Mouse (Mus musculus): ENCODE data around the gene Capn13. TPM values are rescaled to one million over a fixed set of nuclear protein-coding genes. Genes with fewer than 3 reads are reported as not detected.
"Not testable (repeated sequence)": the region's sequence is repeated elsewhere in the genome, so short reads cannot be mapped to it uniquely, and the experiment has no call there.

Gene Capn13
- total RNA-seq, 2 experiments from 2014 or later = not detected

DNA sequence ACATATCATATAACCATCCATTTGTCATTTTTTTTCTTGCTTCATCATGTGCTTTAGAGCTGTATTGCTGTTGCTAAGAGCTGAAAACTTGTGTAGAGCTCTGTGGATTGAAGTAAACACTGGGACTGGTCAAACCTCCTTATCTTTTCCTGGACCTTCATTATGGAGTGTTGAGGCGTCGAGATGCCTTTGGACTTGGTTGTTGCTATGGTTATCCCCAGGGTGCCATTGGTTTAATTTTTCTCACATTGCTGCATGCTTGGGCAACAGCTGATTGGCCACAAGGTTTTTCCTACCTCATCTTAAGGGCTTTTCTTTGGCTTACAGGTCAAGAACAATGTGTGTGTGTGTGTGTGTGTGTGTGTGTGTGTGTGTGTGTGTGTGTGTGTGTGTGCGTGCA, 107.4 kb downstream of the Capn13 start:
- intact Hi-C loops (cut with DNase I) = no loop called here
- no peak for DNase-seq

DNA sequence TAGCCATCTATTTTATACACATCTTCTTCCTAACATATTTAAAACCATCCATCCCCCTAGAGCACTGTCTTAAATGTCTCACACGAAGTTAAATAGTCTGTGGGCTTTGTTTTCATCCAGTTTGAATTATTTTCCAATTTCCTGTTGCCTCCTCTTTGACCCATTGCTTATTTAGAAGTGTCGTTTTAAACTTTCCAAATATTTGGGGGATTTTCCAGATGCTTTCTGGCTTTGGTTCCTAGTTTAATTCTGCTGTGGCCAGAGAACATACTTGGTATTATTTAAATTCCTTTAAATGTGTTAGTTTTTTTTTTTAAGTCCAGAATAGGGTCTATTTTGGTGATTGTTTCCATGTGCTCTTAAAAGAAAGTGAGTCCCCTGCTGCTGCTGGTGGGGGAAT, 116.4 kb downstream of the Capn13 start:
- DNase-seq = no peak
- intact Hi-C loops (cut with DNase I) = no loop called here

DNA sequence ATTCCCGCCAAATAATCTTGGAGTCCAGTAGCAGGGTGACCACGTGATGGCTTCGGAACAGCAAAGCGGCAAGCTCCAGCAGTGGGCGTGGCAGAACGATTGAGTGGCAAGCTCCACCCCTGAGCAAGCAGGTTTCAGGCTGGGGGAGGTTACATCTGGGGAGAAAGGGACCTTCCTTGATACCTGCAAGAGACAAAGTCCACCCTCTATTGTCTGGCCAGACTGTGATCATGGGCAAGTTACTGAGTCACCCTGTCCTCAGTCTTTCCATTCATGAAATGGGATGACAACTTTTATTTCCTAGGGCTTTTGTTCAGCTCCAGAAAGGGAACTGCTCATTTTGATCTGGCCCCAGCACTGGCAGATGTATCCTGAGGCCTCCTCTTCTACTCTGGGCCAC, 118.0 kb downstream of the Capn13 start:
- intact Hi-C loops (cut with DNase I) = not testable (repeated sequence)

DNA sequence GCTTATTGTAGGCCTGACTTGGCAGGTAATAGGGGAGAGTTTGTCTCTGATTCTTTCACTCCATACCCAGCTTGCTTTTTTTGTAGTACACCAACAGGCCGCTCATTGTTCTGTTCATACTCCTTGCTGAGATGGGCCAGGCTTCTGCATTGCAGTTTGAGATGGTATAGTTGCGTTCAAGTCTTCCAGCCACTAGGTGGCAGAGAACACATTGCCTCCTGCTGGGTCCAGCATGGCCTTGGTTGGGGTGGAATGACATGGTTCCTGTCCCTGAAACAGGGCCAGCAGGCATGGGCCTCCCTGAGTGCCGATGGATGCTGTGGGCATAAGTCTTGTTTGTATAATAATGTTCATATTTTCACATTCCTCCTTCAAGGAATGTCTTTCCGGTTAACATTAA, 122.9 kb downstream of the Capn13 start:
- intact Hi-C loops (cut with DNase I) = no loop called here
- DNase-seq = no peak

More for the DNA sequence above, 118.0 kb downstream of the Capn13 start:
- not testable (repeated sequence) for DNase-seq

DNA sequence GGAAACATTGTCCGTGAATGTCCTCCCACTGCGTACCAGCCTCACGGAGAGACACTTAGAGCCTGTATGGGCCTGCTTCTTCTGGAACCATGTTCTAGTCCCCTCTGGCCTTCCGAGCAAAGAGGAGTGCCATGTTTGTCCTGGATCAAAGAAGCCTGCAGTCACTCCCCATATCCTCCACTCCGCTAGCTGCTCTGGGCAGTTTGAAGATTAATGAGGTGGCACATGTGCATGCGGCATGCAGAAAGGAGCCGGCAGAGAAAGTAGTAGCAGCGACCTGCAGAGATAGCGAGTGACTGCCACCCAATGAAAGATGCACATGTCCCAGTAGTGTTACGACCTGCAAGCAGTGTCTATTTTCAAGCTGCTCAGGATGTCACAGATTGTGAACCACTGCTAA, 125.6 kb downstream of the Capn13 start:
- intact Hi-C loops (cut with DNase I) = no loop called here
- no peak for DNase-seq

DNA sequence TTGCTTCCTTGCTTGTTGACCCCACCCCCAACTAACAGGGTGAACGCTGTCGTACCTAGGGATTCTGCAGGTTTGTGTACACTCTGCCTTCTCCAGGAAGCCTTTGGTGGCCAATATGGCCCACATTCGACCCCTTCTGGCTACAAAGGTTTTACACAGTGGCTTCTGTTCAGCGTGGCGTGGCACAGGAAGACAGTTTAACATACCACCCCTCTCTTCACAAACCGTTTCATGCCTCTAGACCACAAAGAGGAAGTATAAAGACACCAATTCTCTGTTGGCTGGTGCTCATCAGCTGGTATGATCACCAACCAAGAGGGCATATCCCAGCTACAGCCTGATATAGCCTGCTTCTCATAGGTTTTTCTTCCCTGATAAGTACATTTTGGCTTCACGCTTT, 126.9 kb downstream of the Capn13 start:
- DNase-seq = no peak
- intact Hi-C loops (cut with DNase I) = no loop called here

DNA sequence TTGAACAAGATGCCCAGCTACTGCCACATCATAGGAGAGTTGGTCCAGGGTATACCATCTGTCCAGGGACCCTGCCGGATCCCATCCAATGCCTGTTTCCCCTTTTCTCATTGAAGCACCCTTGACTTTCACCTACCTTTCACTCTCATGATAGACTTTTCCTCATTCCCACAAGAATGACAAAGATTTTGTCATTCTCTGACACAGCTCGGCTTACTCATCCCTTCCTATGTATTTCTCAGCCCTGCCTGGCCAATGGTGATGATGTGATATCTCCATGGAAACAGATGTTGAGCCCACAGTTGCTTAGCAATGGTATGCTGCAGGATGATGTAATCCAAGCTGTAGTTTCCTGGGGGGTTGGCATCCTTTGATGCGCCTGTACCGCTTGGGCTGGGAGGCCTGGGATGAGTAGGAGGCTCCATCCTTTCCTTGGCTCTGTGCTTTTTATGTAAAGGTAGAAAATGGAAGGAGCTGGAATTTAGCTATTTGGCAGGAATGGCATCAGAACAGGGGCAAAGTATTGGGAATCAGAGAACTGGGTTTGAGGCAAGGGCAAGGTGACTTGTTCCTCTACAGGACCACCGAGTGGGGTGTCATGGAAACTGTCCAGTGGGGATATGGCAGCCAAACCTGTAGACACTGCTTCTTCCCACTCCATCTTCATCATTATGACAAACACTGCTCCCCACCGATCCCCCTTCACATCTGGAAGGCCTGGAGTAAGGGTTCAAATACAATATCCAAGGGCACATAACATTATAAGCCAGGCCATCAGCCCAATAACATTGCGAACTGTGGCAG, 128.7 kb downstream of the Capn13 start:
- intact Hi-C loops (cut with DNase I) = no loop called here
- DNase-seq = no peak

DNA sequence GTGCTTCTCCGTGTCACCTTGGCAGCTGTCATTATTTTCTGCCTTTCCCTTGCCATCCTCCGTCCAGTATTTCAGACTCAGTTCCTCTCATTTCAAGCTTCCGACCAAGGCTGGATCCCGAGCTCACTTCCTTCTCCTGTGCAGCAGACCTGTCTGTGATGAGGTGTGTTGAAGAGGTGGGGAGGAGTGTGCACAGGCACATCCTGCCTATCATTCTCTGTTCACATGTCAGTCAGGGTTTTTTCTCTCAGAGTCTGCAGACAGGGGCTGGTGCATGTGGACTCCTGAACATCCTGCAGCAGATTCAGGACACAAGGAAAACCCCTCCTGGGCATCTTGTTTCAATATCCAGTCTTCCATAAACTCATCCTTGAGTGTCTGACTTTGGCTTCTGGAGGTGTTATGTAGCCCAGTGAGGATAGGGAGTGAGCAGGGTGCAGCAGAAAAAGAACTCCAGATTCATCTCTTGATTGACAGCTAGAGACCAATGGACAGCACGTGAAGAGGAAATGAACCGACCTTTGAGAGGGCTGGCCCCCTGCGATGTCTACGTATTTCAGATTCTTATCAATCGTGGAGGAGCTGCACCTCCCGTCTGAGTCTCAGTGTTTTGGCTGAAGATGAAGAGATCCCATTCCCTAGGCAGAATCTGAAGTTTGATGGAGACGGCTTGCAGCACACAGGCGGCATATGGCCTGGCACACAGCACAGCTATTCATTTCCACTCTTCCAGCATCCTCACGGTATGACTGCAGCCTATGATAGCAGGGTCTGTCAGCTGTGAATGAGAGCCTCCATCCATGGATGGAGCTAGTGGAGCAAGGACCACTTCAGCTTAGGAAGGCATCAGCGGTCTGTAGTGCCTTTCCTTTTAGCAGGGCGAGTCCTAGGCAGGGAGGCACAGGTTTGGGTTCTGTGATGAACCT, 129.5 kb downstream of the Capn13 start:
- intact Hi-C loops (cut with DNase I) = no loop called here
- DNase-seq = no peak

DNA sequence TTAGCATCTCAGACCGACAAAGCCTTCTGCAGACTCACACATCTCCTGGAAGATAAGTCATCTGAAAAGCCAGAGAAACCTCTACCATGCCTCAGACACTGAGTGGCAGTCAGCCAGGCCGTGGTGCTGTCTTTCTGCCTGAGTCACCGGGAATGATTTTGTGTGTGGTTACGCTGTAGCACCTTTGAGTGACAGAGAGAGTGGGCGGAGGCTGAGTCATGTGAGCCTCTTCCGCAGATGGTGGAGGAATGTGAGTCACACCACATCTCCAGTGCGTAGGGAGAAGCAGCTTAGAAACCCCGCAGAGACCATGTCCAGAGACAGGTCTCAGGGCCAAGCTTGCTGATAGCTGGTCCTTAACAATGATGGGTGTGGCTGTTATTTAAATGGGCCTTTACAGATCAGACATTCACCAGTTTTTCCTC, 137.6 kb downstream of the Capn13 start:
- intact Hi-C loops (cut with DNase I) = no loop called here
- no peak for DNase-seq

DNA sequence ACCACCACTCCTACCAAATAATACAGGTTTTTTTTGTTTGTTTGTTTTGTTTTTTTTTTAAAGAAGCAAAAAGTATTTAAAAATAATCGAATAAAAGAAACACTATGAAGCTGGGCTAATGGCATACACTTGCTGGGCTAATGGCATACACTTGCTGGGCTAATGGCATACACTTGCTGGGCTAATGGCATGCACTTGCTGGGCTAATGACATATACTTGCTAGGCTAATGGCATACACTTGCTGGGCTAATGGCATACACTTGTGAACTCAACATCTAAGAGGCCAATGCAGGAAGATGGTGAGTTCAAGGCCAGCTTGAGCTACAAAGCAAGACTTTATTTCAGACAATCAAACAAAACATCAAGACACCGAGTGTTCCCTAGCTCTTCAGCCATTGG, 138.1 kb downstream of the Capn13 start:
- DNase-seq = no peak
- intact Hi-C loops (cut with DNase I) = no loop called here

DNA sequence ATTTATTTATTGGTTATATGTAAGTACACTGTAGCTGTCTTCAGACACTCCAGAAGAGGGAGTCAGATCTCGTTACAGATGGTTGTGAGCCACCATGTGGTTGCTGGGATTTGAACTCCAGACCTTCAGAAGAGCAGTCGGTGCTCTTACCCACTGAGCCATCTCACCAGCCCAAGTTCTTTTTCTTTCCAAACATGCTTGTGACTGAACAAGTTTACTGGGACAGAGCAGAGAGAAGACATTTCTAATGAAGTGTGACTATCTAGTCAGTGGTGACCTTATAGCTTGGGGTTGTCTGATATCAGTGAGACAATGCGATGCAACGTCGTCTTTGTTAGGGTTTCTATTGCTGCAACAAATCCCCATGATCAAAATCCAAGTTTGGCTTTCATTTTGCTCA, 141.4 kb downstream of the Capn13 start:
- DNase-seq; intact Hi-C loops (cut with DNase I): not testable (repeated sequence)

DNA sequence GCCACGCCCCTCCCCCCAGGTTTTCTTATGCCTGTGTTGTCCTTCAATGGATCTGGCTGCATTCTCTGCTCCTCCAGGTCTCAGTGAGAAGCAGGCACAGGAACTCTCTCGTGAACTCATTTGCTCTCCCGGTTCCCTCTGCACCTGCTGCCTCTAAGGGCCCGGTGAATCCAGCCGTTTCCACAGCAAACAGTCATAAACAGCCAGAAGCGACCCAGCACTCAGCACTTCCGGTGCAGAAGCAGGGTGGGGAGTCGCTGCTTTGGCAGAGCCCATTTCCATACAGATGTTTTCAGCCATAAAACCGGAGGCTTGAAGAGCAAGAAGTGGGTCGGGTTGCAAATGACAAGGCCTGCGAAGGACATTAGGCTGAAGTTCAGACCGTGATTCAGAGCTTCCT, 142.0 kb downstream of the Capn13 start:
- intact Hi-C loops (cut with DNase I) = no loop called here
- DNase-seq = no peak

All from gastrocnemius, postnatal 36 days (tissue).